Mouse (Mus musculus) bone marrow, adult 2 months (tissue): ENCODE data around the gene Gm45713. TPM values are rescaled to one million over a fixed set of nuclear protein-coding genes. Genes with fewer than 3 reads are reported as not detected.
"Not testable (repeated sequence)": the region's sequence is repeated elsewhere in the genome, so short reads cannot be mapped to it uniquely, and the experiment has no call there.

Experiments
- H3K27ac ChIP-seq: fragments of 200-500 bp; 2 replicates; pipeline ENCODE4 v1.5.1; 2012; ENCODE audit warnings: low read depth, mild to moderate bottlenecking, control low read depth, inconsistent platforms, low read length; ENCODE audit not compliant: control insufficient read depth, poor library complexity, insufficient read depth
- H3K4me1 ChIP-seq: fragments of 200-500 bp; 2 replicates; pipeline ENCODE4 v1.6.1; 2011; ENCODE audit warnings: low read length; ENCODE audit not compliant: control insufficient read depth, insufficient read depth
- H3K4me3 ChIP-seq: fragments of 200-500 bp; replicated peaks from 2 replicates; pipeline ENCODE3; 2011; ENCODE audit warnings: mild to moderate bottlenecking, low read depth, low read length, control low read depth; ENCODE audit not compliant: control insufficient read depth
- CTCF ChIP-seq: fragments of 200-500 bp; IDR thresholded peaks from 2 replicates; pipeline ENCODE4 v1.5.1; 2011; ENCODE audit warnings: low read length, control low read depth; ENCODE audit not compliant: control insufficient read depth, insufficient read depth
- POLR2A ChIP-seq: fragments of 200-500 bp; IDR thresholded peaks from 2 replicates; pipeline ENCODE4 v1.6.1; 2011; ENCODE audit warnings: low read depth, mild to moderate bottlenecking, control low read depth, low read length, borderline replicate concordance; ENCODE audit not compliant: control insufficient read depth
- WGBS: fragments of 180-500 bp; shearing (Covaris S2); methylation state at CpG from one replicate; pipeline ENCODE4 v1.1.7; 2018; 5-methylcytosine and 5-hydroxymethylcytosine counted together
- polyA plus RNA-seq: library from polyadenylated mRNA; stranded (reverse); fragments of >200 nt; gene quantifications from 2 replicates; pipeline ENCODE4 v1.2.4, GENCODE M21; 2011; ENCODE audit warnings: low replicate concordance; ENCODE audit not compliant: missing spikeins, insufficient read depth, insufficient read length

Gene Gm45713
- polyA plus RNA-seq, 1 experiment, result not detected

GRCm38 (mm10) chr7:45176356-45176755 is 40.3 kb upstream of the Gm45713 start:
- WGBS, result 6% methylated on average over 31 of the region's 31 CpGs
- Histone ChIP-seq H3K27ac (no peak overlapping the region), H3K4me3 (no peak overlapping the region), H3K4me1 (no peaks in the 10 kb centered on the region; the same call in 1 of the 2 replicates)
- TF ChIP-seq CTCF, result no peak

GRCm38 (mm10) chr7:45175929-45176328 is 39.9 kb upstream of the Gm45713 start:
- Histone ChIP-seq H3K4me3 (no peak overlapping the region), H3K4me1 (no peaks in the 10 kb centered on the region; the same call in 1 of the 2 replicates), H3K27ac (no peak overlapping the region)
- WGBS, result 7% methylated on average over 23 of the region's 23 CpGs
- TF ChIP-seq POLR2A (no peak), CTCF (no peak)

- no peak overlapping the region for H3K27ac ChIP-seq
- TF ChIP-seq CTCF (no peak), POLR2A (no peak)
- no peaks in the 10 kb centered on the region; the same call in 1 of the 2 replicates for H3K4me1 ChIP-seq
- H3K4me3 ChIP-seq, result no peak overlapping the region
- 1% methylated on average over 13 of the region's 13 CpGs for WGBS
These were observed 39.4 kb upstream of the Gm45713 start for GRCm38 (mm10) chr7:45175398-45175797.

GRCm38 (mm10) chr7:45174567-45175280 is 38.7 kb upstream of the Gm45713 start:
- WGBS, result 4% methylated on average over 29 of the region's 29 CpGs
- TF ChIP-seq CTCF (no peak), POLR2A (no peak)
- no peak overlapping the region for H3K4me3 ChIP-seq

GRCm38 (mm10) chr7:45173772-45174171 is 37.7 kb upstream of the Gm45713 start:
- H3K4me1 ChIP-seq, H3K4me3 ChIP-seq, H3K27ac ChIP-seq: not testable (repeated sequence)
- 0 out of 2 replicates have a peak, but pooled peaks have one; percentile 28 for TF ChIP-seq CTCF
- WGBS, result 52% methylated on average over 1 of the region's 1 CpGs

More at GRCm38 (mm10) chr7:45174567-45175280, 38.7 kb upstream of the Gm45713 start:
- Histone ChIP-seq H3K4me1 (no peaks in the 10 kb centered on the region; the same call in 1 of the 2 replicates), H3K27ac (no peak overlapping the region)

GRCm38 (mm10) chr7:45172974-45173373 is 36.9 kb upstream of the Gm45713 start:
- no peak overlapping the region for H3K27ac ChIP-seq
- H3K4me1 ChIP-seq, result no peaks in the 10 kb centered on the region; the same call in 1 of the 2 replicates
- TF ChIP-seq POLR2A (no peak), CTCF (peak; percentile 55)
- 43% methylated on average over 7 of the region's 7 CpGs for WGBS
- H3K4me3 ChIP-seq, result no peak overlapping the region

- TF ChIP-seq POLR2A, result no peak
- Histone ChIP-seq H3K27ac (no peak overlapping the region), H3K4me1 (no peaks in the 10 kb centered on the region; the same call in 1 of the 2 replicates), H3K4me3 (no peak overlapping the region)
- 80% methylated on average over 3 of the region's 3 CpGs for WGBS
These were observed 33.5 kb upstream of the Gm45713 start for GRCm38 (mm10) chr7:45169495-45169894.

GRCm38 (mm10) chr7:45168656-45169055 is 32.6 kb upstream of the Gm45713 start:
- H3K4me1 ChIP-seq, result no peaks in the 10 kb centered on the region
- H3K27ac ChIP-seq, result no peak overlapping the region
- WGBS, result 14% methylated on average over 24 of the region's 24 CpGs
- no peak overlapping the region for H3K4me3 ChIP-seq
- TF ChIP-seq POLR2A, result no peak
